Mouse (Mus musculus): ENCODE data around the gene Cdk5r2. TPM values are rescaled to one million over a fixed set of nuclear protein-coding genes. Genes with fewer than 3 reads are reported as not detected.

Gene Cdk5r2
- total and polyA plus RNA-seq, 3 experiments = 0.06 to 0.07 TPM; not detected in 1

DNA sequence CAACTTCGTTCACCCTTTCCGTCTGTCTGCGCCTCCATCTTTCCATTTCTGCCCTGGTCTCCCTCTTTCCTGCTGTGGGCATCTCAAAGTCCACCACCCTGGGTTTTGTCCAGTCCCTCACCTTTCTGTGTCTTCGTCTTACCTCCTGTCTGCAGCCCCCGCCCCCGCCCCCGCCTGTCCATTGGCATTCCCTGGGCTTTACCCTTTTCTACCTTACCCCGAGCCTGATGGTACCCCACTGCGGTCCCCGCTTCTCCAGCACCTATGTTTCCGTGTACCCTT lies 1.6 kb downstream of the Cdk5r2 start:
- H3K27me3 ChIP-seq (ENCODE audit: control insufficient read depth, insufficient read depth, low read length) = peaks cover 33% of the 10 kb centered on the region
- H3K36me3 ChIP-seq (ENCODE audit: control insufficient read depth, insufficient read depth, low read length) = no peaks in the 10 kb centered on the region
- no peak overlapping the region for H3K4me3 ChIP-seq
- no peaks in the 10 kb centered on the region for H3K79me2 ChIP-seq (replicated peaks; ENCODE audit: control insufficient read depth, insufficient read depth, low read length)
- intact Hi-C loops (cut with DNase I) = no loop called here
- H3K4me1 ChIP-seq (ENCODE audit: control insufficient read depth, insufficient read depth, low read length) = no peaks in the 10 kb centered on the region
- no peak for DNase-seq
- 6% methylated on average over 11 of the region's 11 CpGs for WGBS
- TF ChIP-seq EP300 (IDR thresholded peaks at IDR 0.05; ENCODE audit: insufficient read depth, low read depth, low read length) (no peak), POLR2A (IDR thresholded peaks at IDR 0.05; ENCODE audit: insufficient read depth, low read depth, low read length) (no peak), CTCF (IDR thresholded peaks at IDR 0.05) (no peak)
- H3K27ac ChIP-seq = no peak overlapping the region
- H3K9ac ChIP-seq (ENCODE audit: low read depth, low read length) = no peak overlapping the region

DNA sequence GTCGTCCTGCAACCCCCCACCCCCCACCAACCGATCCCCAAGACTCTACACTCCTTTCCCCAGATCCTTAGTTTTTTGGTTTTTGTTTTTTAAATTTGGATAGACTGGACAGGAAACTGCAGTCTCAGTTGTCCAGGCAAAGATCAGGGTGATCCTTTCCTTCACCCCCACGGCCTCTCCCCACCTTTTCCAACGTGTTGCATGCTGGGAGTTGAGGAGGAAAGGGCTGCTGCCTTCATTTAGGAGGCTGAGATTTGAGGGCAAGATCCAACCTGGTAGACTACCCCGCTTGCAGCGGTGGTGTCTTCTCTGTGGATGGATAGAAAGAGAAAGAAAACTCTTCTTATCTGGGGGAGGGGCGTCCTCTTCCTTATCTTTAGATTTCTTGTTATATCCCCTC lies 2.1 kb downstream of the Cdk5r2 start:
- no peak for DNase-seq
- H3K4me1 ChIP-seq (ENCODE audit: control insufficient read depth, insufficient read depth, low read length) = no peaks in the 10 kb centered on the region
- H3K27ac ChIP-seq = no peak overlapping the region
- H3K4me3 ChIP-seq = no peak overlapping the region
- intact Hi-C loops (cut with DNase I) = no loop called here
- WGBS = 1% methylated on average over 7 of the region's 7 CpGs
- no peaks in the 10 kb centered on the region for H3K79me2 ChIP-seq (replicated peaks; ENCODE audit: control insufficient read depth, insufficient read depth, low read length)
- TF ChIP-seq CTCF (IDR thresholded peaks at IDR 0.05) (no peak), EP300 (IDR thresholded peaks at IDR 0.05; ENCODE audit: insufficient read depth, low read depth, low read length) (no peak), POLR2A (IDR thresholded peaks at IDR 0.05; ENCODE audit: insufficient read depth, low read depth, low read length) (no peak)
- no peaks in the 10 kb centered on the region for H3K36me3 ChIP-seq (ENCODE audit: control insufficient read depth, insufficient read depth, low read length)
- peaks cover 32% of the 10 kb centered on the region for H3K27me3 ChIP-seq (ENCODE audit: control insufficient read depth, insufficient read depth, low read length)
- no peak overlapping the region for H3K9ac ChIP-seq (ENCODE audit: low read depth, low read length)

GRCm38 (mm10) chr1:74857201-74857600 lies 2.5 kb downstream of the Cdk5r2 start:
- Histone ChIP-seq H3K4me1 (ENCODE audit: control insufficient read depth, insufficient read depth, low read length) (no peaks in the 10 kb centered on the region), H3K79me2 (replicated peaks; ENCODE audit: control insufficient read depth, insufficient read depth, low read length) (no peaks in the 10 kb centered on the region), H3K9ac (ENCODE audit: low read depth, low read length) (no peak overlapping the region), H3K4me3 (no peak overlapping the region), H3K27me3 (ENCODE audit: control insufficient read depth, insufficient read depth, low read length) (peaks cover 32% of the 10 kb centered on the region), H3K36me3 (ENCODE audit: control insufficient read depth, insufficient read depth, low read length) (no peaks in the 10 kb centered on the region), H3K27ac (no peak overlapping the region)
- intact Hi-C loops (cut with DNase I) = no loop called here
- TF ChIP-seq CTCF (IDR thresholded peaks at IDR 0.05) (no peak), EP300 (IDR thresholded peaks at IDR 0.05; ENCODE audit: insufficient read depth, low read depth, low read length) (no peak), POLR2A (IDR thresholded peaks at IDR 0.05; ENCODE audit: insufficient read depth, low read depth, low read length) (no peak)
- 2% methylated on average over 20 of the region's 20 CpGs for WGBS
- no peak for DNase-seq

GRCm38 (mm10) chr1:74857677-74858076 lies 2.9 kb downstream of the Cdk5r2 start:
- H3K79me2 ChIP-seq (replicated peaks; ENCODE audit: control insufficient read depth, insufficient read depth, low read length) = no peaks in the 10 kb centered on the region
- no peak for DNase-seq
- intact Hi-C loops (cut with DNase I) = no loop called here
- H3K36me3 ChIP-seq (ENCODE audit: control insufficient read depth, insufficient read depth, low read length) = no peaks in the 10 kb centered on the region
- 12% methylated on average over 4 of the region's 4 CpGs for WGBS
- no peak overlapping the region for H3K9ac ChIP-seq (ENCODE audit: low read depth, low read length)
- TF ChIP-seq POLR2A (IDR thresholded peaks at IDR 0.05; ENCODE audit: insufficient read depth, low read depth, low read length) = no peak
- no peak for TF ChIP-seq EP300 (IDR thresholded peaks at IDR 0.05; ENCODE audit: insufficient read depth, low read depth, low read length)
- no peak for TF ChIP-seq CTCF (IDR thresholded peaks at IDR 0.05)
- H3K27ac ChIP-seq = no peak overlapping the region
- H3K27me3 ChIP-seq (ENCODE audit: control insufficient read depth, insufficient read depth, low read length) = peaks cover 32% of the 10 kb centered on the region
- H3K4me3 ChIP-seq = no peak overlapping the region
- no peaks in the 10 kb centered on the region for H3K4me1 ChIP-seq (ENCODE audit: control insufficient read depth, insufficient read depth, low read length)

DNA sequence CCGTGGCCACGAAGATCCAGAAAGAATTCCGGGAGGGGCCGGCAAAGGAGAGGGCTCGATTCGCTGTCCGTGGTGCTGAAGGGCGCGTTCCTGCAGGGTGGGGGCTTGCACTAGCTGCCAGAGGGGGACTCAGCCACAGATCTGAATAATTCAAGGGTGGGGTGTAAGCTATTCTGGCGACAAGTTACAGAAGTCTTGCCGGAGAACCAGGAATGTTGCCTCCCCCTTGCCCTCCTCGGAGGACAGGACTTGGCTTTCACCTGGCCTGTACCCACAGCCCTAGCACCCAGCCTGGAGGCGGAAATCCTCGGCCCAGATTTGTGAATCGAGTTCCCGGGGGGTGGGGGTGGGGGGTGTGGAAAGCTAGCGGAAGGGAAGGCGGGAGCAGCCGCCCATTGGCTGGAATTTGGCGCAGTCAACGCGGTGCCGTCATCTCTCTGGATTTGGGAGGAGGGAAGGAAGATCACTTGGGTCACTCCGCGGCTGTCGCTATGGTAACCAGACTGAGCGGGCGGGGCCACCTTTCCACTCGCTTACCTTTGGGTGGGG lies 3.5 kb downstream of the Cdk5r2 start:
- H3K27ac ChIP-seq = no peak overlapping the region
- WGBS = under 1% methylated on average over 29 of the region's 29 CpGs
- H3K36me3 ChIP-seq (ENCODE audit: control insufficient read depth, insufficient read depth, low read length) = no peaks in the 10 kb centered on the region
- DNase-seq = peak; percentile 37 to 70
- H3K4me3 ChIP-seq = no peak overlapping the region
- H3K4me1 ChIP-seq (ENCODE audit: control insufficient read depth, insufficient read depth, low read length) = no peaks in the 10 kb centered on the region
- H3K79me2 ChIP-seq (replicated peaks; ENCODE audit: control insufficient read depth, insufficient read depth, low read length) = no peaks in the 10 kb centered on the region
- intact Hi-C loops (cut with DNase I) = no loop called here
- H3K9ac ChIP-seq (ENCODE audit: low read depth, low read length) = no peak overlapping the region
- TF ChIP-seq POLR2A (IDR thresholded peaks at IDR 0.05; ENCODE audit: insufficient read depth, low read depth, low read length) = no peak
- no peak for TF ChIP-seq CTCF (IDR thresholded peaks at IDR 0.05)
- TF ChIP-seq EP300 (IDR thresholded peaks at IDR 0.05; ENCODE audit: insufficient read depth, low read depth, low read length) = no peak
- peaks cover 30% of the 10 kb centered on the region for H3K27me3 ChIP-seq (ENCODE audit: control insufficient read depth, insufficient read depth, low read length)

- TF ChIP-seq CTCF (IDR thresholded peaks at IDR 0.05) = no peak
- no peak for TF ChIP-seq EP300 (IDR thresholded peaks at IDR 0.05; ENCODE audit: insufficient read depth, low read depth, low read length)
- TF ChIP-seq POLR2A (IDR thresholded peaks at IDR 0.05; ENCODE audit: insufficient read depth, low read depth, low read length) = no peak
- WGBS = 9% methylated on average over 16 of the region's 16 CpGs
- intact Hi-C loops (cut with DNase I) = no loop called here
- Histone ChIP-seq H3K27ac (no peak overlapping the region), H3K36me3 (ENCODE audit: control insufficient read depth, insufficient read depth, low read length) (no peaks in the 10 kb centered on the region), H3K79me2 (replicated peaks; ENCODE audit: control insufficient read depth, insufficient read depth, low read length) (no peaks in the 10 kb centered on the region), H3K27me3 (ENCODE audit: control insufficient read depth, insufficient read depth, low read length) (peaks cover 30% of the 10 kb centered on the region), H3K4me3 (no peak overlapping the region), H3K4me1 (ENCODE audit: control insufficient read depth, insufficient read depth, low read length) (no peaks in the 10 kb centered on the region), H3K9ac (ENCODE audit: low read depth, low read length) (no peak overlapping the region)
- DNase-seq = no peak
Observed at GRCm38 (mm10) chr1:74858805-74859204, 4.1 kb downstream of the Cdk5r2 start.

Measured in heart, adult 2 months (tissue).